Mouse (Mus musculus) spleen, adult 2 months (tissue): ENCODE results near the gene Tbx6.

Experiments
- CTCF ChIP-seq: fragments of 200-500 bp; IDR thresholded peaks from 2 replicates; pipeline ENCODE4 v1.5.1; 2011; ENCODE audit warnings: mild to moderate bottlenecking, inconsistent platforms; ENCODE audit not compliant: insufficient read depth, insufficient read length, insufficient replicate concordance; ENCODE audit errors: extremely low read depth
- POLR2A ChIP-seq: fragments of 200-500 bp; IDR thresholded peaks from 2 replicates; pipeline ENCODE4 v1.6.1; 2011; ENCODE audit warnings: low read depth, low read length, inconsistent platforms

GRCm38 (mm10) chr7:126802134-126802889, 21.0 kb downstream of the Tbx6 start:
- TF ChIP-seq CTCF (no peak), POLR2A (no peak)
